Mouse (Mus musculus): ENCODE data around the gene Tle1. TPM values are rescaled to one million over a fixed set of nuclear protein-coding genes. Genes with fewer than 3 reads are reported as not detected.

Gene Tle1
- polyA plus RNA-seq, 1 experiment = 5.8 TPM

- Histone ChIP-seq H3K27ac (ENCODE audit: control insufficient read depth, insufficient read depth, low read depth, low read length, poor library complexity) (no peak overlapping the region), H3K4me1 (ENCODE audit: control insufficient read depth, insufficient read depth, low read length) (no peaks in the 10 kb centered on the region), H3K4me3 (replicated peaks; ENCODE audit: control insufficient read depth, low read depth, low read length) (no peak overlapping the region)
- WGBS = 80% methylated on average over 3 of the region's 3 CpGs
- TF ChIP-seq CTCF (IDR thresholded peaks at IDR 0.05; ENCODE audit: control insufficient read depth, insufficient read depth, low read length) (no peak), POLR2A (IDR thresholded peaks at IDR 0.05; ENCODE audit: borderline replicate concordance, control insufficient read depth, low read depth, low read length) (no peak)
Observed at GRCm38 (mm10) chr4:72067937-72068336, 132.8 kb downstream of the Tle1 start.

Measured in bone marrow, adult 2 months (tissue).